Comparison of ENCODE assay signal across 14 mouse cellular contexts in genomic region chr3:153791610-153792363, GRCm38 (mm10). TPM values are rescaled to one million over a fixed set of nuclear protein-coding genes. Genes with fewer than 3 reads are reported as not detected.
DNase-seq lines count a peak whose midpoint lies in the region; ATAC-seq and TF ChIP-seq lines count a peak whose summit lies in the region.
"Had no signal": no experiment of that assay in that cellular context is flagged by ENCODE, and none has a peak within 500 bp of the region (broad histone marks: within the 10 kb centered on the region; RNA-seq: fewer than 3 reads in every experiment).

No protein-coding gene starts in this region.

- H3K4me1 ChIP-seq in hindbrain, embryonic 10.5 days (replicated peaks): 0 out of 2 replicates have a peak, but pooled peaks cover 5% of the 10 kb centered on the region
- no peaks in the 10 kb centered on the region for H3K4me1 ChIP-seq in hindbrain, embryonic 16.5 days (ENCODE audit: control insufficient read depth, insufficient read depth, low read depth, low read length)
- peaks cover 33 to 52% of the 10 kb centered on the region in 2 experiments for H3K4me1 ChIP-seq in MEL (ENCODE audit: control insufficient read depth in 1 of 2, insufficient read depth in 2 of 2, low read length in 2 of 2)
- H3K4me1 ChIP-seq in liver, embryonic 14.5 days (replicated peaks; ENCODE audit: control insufficient read depth in 2 of 2, insufficient read depth in 2 of 2, low read length in 1 of 2): peaks cover 41 to 48% of the 10 kb centered on the region in 2 experiments
- H3K4me1 ChIP-seq: hindbrain, embryonic 13.5 days; neural tube, embryonic 12.5 days had no signal

- peak; percentile 12 for TF ChIP-seq RAD21 in MEL (IDR thresholded peaks at IDR 0.05; ENCODE audit: low read depth, low read length)

- H3K36me3 ChIP-seq in hindbrain, embryonic 10.5 days: no peaks in the 10 kb centered on the region
- H3K36me3 ChIP-seq in hindbrain, embryonic 16.5 days (ENCODE audit: control insufficient read depth, insufficient read depth, low read length): no peaks in the 10 kb centered on the region
- peaks cover 0 to 46% of the 10 kb centered on the region in 2 experiments; a peak in 2 of 4 replicates for H3K36me3 ChIP-seq in MEL (ENCODE audit: control insufficient read depth in 1 of 2, insufficient read depth in 2 of 2, low read length in 2 of 2)
- no peaks in the 10 kb centered on the region for H3K36me3 ChIP-seq in liver, embryonic 14.5 days (replicated peaks; ENCODE audit: control insufficient read depth, insufficient read depth, low read depth)
- H3K36me3 ChIP-seq: hindbrain, embryonic 13.5 days; neural tube, embryonic 12.5 days had no signal

- H3K79me2 ChIP-seq in MEL (ENCODE audit: control insufficient read depth, insufficient read depth, low read length, poor library complexity): peaks cover 5% of the 10 kb centered on the region; the same call in 1 of the 2 replicates

- DNase-seq in hindbrain, embryonic 10.5 days (ENCODE audit: low spot score): no peak
- DNase-seq in MEL (ENCODE audit: low read depth, low spot score): peak; percentile 97
- DNase-seq in c-Kit-positive CD71-positive TER-119-negative erythroid progenitor cells, embryonic 14.5 days (ENCODE audit: low read depth): peak; percentile 92
- peak; percentile 86 to 91 (median 86) for DNase-seq in liver, embryonic 14.5 days (ENCODE audit: low read depth in 3 of 3, low spot score in 3 of 3)
- no peak for DNase-seq in Muller cell, postnatal 12 days (ENCODE audit: inconsistent ontology term)
- DNase-seq in right cerebral cortex, postnatal 4 days: no peak
- DNase-seq: cerebellum, adult 9-10 months; right cerebral cortex, postnatal 25 days; thymus, postnatal 25 days had no signal

- TF ChIP-seq CTCF in MEL (IDR thresholded peaks at IDR 0.05 in 2 of 3, conservative IDR thresholded peaks at IDR 0.05 in 1 of 3; ENCODE audit: control insufficient read depth in 1 of 3, insufficient read depth in 1 of 3, low read depth in 2 of 3, low read length in 3 of 3, poor library complexity in 1 of 3, severe bottlenecking in 1 of 3): no peak
- TF ChIP-seq CTCF in liver, embryonic 14.5 days (IDR thresholded peaks at IDR 0.05; ENCODE audit: low read depth): peak; percentile 40

- ATAC-seq in hindbrain, embryonic 16.5 days: no peak
- ATAC-seq in liver, embryonic 14.5 days (ENCODE audit: insufficient read depth): peak; percentile 98
- ATAC-seq: forebrain, embryonic 14.5 days had no signal

- no peaks in the 10 kb centered on the region for H3K27me3 ChIP-seq in hindbrain, embryonic 10.5 days (ENCODE audit: insufficient read depth, poor library complexity, severe bottlenecking)
- H3K27me3 ChIP-seq in hindbrain, embryonic 16.5 days (replicated peaks; ENCODE audit: control insufficient read depth, insufficient read depth, low read length): no peaks in the 10 kb centered on the region
- H3K27me3 ChIP-seq in MEL (ENCODE audit: control insufficient read depth in 1 of 2, insufficient read depth in 2 of 2, low read length in 2 of 2): no peaks in the 10 kb centered on the region
- no peaks in the 10 kb centered on the region for H3K27me3 ChIP-seq in liver, embryonic 14.5 days (ENCODE audit: control insufficient read depth, insufficient read depth, low read length)
- H3K27me3 ChIP-seq: hindbrain, embryonic 13.5 days; neural tube, embryonic 12.5 days had no signal

- 86% methylated on average over 11 of the region's 11 CpGs for WGBS in hindbrain, embryonic 10.5 days
- 88% methylated on average over 11 of the region's 11 CpGs for WGBS in hindbrain, embryonic 16.5 days
- 7% methylated on average over 11 of the region's 11 CpGs for WGBS in liver, embryonic 14.5 days (ENCODE audit: insufficient replicate concordance)

- TF ChIP-seq POLR2A in MEL (IDR thresholded peaks at IDR 0.05; ENCODE audit: control insufficient read depth in 1 of 2, insufficient read depth in 1 of 2, low read depth in 1 of 2, low read length in 2 of 2, poor library complexity in 1 of 2): peak in 1 of 2 experiments; percentile 76; a peak in 1 of 4 replicates

- no peaks in the 10 kb centered on the region for H3K9me3 ChIP-seq in hindbrain, embryonic 10.5 days
- no peaks in the 10 kb centered on the region for H3K9me3 ChIP-seq in hindbrain, embryonic 16.5 days (ENCODE audit: control insufficient read depth, low read length)
- H3K9me3 ChIP-seq in MEL (replicated peaks; ENCODE audit: insufficient read depth, low read length): no peaks in the 10 kb centered on the region
- H3K9me3 ChIP-seq in liver, embryonic 14.5 days (ENCODE audit: control insufficient read depth, low read length): no peaks in the 10 kb centered on the region
- H3K9me3 ChIP-seq: hindbrain, embryonic 13.5 days; neural tube, embryonic 12.5 days had no signal

- 0 out of 2 replicates have a peak overlapping the region, but pooled peaks have one; percentile 57 for H3K27ac ChIP-seq in hindbrain, embryonic 10.5 days
- no peak overlapping the region for H3K27ac ChIP-seq in hindbrain, embryonic 16.5 days (ENCODE audit: low read depth, low read length)
- peak overlapping the region; percentile 99 for H3K27ac ChIP-seq in MEL (ENCODE audit: control insufficient read depth, low read depth, low read length)
- H3K27ac ChIP-seq in liver, embryonic 14.5 days: peak overlapping the region; percentile 98
- H3K27ac ChIP-seq: hindbrain, embryonic 13.5 days; neural tube, embryonic 12.5 days had no signal

- H3K4me3 ChIP-seq in hindbrain, embryonic 10.5 days: no peak overlapping the region
- no peak overlapping the region for H3K4me3 ChIP-seq in hindbrain, embryonic 16.5 days (ENCODE audit: low read length)
- peak overlapping the region; percentile 48 to 67; a peak in 3 of 4 replicates for H3K4me3 ChIP-seq in MEL (ENCODE audit: control insufficient read depth in 1 of 2, insufficient read depth in 1 of 2, low read depth in 2 of 2, low read length in 2 of 2)
- H3K4me3 ChIP-seq in liver, embryonic 14.5 days (ENCODE audit: insufficient read depth in 1 of 2, low read depth in 2 of 2, low read length in 2 of 2): peak overlapping the region in 1 of 2 experiments; percentile 40; a peak in 2 of 4 replicates
- H3K4me3 ChIP-seq: hindbrain, embryonic 13.5 days; neural tube, embryonic 12.5 days had no signal

- peak; percentile 98 for TF ChIP-seq EP300 in MEL (IDR thresholded peaks at IDR 0.05; ENCODE audit: low read depth in 1 of 2, low read length in 2 of 2)
- TF ChIP-seq EP300 in liver, embryonic 14.5 days (IDR thresholded peaks at IDR 0.05; ENCODE audit: low read depth): peak; percentile 92

- H3K4me2 ChIP-seq in hindbrain, embryonic 16.5 days (ENCODE audit: low read length): no peak overlapping the region
- H3K4me2 ChIP-seq in liver, embryonic 14.5 days (ENCODE audit: low read depth): peak overlapping the region; percentile 76
- H3K4me2 ChIP-seq: hindbrain, embryonic 13.5 days; neural tube, embryonic 12.5 days had no signal

- H3K9ac ChIP-seq in hindbrain, embryonic 16.5 days (ENCODE audit: low read depth, low read length): no peak overlapping the region
- H3K9ac ChIP-seq in MEL (ENCODE audit: control insufficient read depth, low read depth, low read length, poor library complexity, severe bottlenecking): peak overlapping the region; percentile 91
- H3K9ac ChIP-seq in liver, embryonic 14.5 days (replicated peaks): peak overlapping the region; percentile 77
- H3K9ac ChIP-seq: hindbrain, embryonic 13.5 days; neural tube, embryonic 12.5 days had no signal

TF ChIP-seq in MEL, 35 proteins besides CTCF, POLR2A, EP300 and RAD21 (continues in another document):
- TF ChIP-seq UBTF (IDR thresholded peaks at IDR 0.05; ENCODE audit: borderline replicate concordance, insufficient read depth, low read depth, low read length) (no peak), USF1 (IDR thresholded peaks at IDR 0.05; ENCODE audit: low read depth, low read length) (peak; percentile 60), MAX (IDR thresholded peaks at IDR 0.05; ENCODE audit: low read length) (peak; percentile 82), BHLHE40 (IDR thresholded peaks at IDR 0.05; ENCODE audit: borderline replicate concordance, low read depth, low read length) (peak; percentile 93), MYC (IDR thresholded peaks at IDR 0.05; ENCODE audit: low read depth, low read length) (peak; percentile 70), RCOR1 (IDR thresholded peaks at IDR 0.05; ENCODE audit: low read depth, low read length) (peak; percentile 89), NRF1 (IDR thresholded peaks at IDR 0.05; ENCODE audit: insufficient read depth, low read depth, low read length, poor library complexity, severe bottlenecking) (no peak), TAL1 (IDR thresholded peaks at IDR 0.05; ENCODE audit: low read length) (peak; percentile 95), KAT2A (conservative IDR thresholded peaks at IDR 0.05; ENCODE audit: low read depth, low read length) (peak; percentile 57), SMC3 (IDR thresholded peaks at IDR 0.05; ENCODE audit: low read depth, low read length) (peak; percentile 33), MXI1 (IDR thresholded peaks at IDR 0.05; ENCODE audit: low read depth, low read length) (peak; percentile 43), SIN3A (IDR thresholded peaks at IDR 0.05; ENCODE audit: low read length) (peak; percentile 98), MYB (IDR thresholded peaks at IDR 0.05; ENCODE audit: low read depth, low read length) (peak; percentile 97), HCFC1 (IDR thresholded peaks at IDR 0.05; ENCODE audit: low read depth, low read length) (peak; percentile 64), NELFE (IDR thresholded peaks at IDR 0.05; ENCODE audit: low read depth, low read length) (peak; percentile 70), TBP (IDR thresholded peaks at IDR 0.05; ENCODE audit: low read depth, low read length) (peak; percentile 90), TCF12 (IDR thresholded peaks at IDR 0.05; ENCODE audit: low read depth, low read length) (peak; percentile 99), ZC3H11A (IDR thresholded peaks at IDR 0.05; ENCODE audit: low read depth, low read length) (peak; percentile 22; the same call in 1 of the 2 replicates), CHD2 (IDR thresholded peaks at IDR 0.05; ENCODE audit: low read length) (peak; percentile 63; the same call in 1 of the 2 replicates), MEF2A (IDR thresholded peaks at IDR 0.05; ENCODE audit: extremely low read depth, insufficient replicate concordance, low read depth, low read length, poor library complexity, severe bottlenecking) (peak; percentile 80), MAZ (IDR thresholded peaks at IDR 0.05; ENCODE audit: low read depth, low read length) (peak; percentile 97)

RNA-seq across cellular contexts. Expression of gene Asb17, which starts 52.2 kb away (rescaled TPM):
- polyA plus RNA-seq in hindbrain, embryonic 10.5 days (2016; fragmentation: Nextera tagmentation; extraction: Ambion mirVana): 0.39 and 0.65 TPM in 2 replicates
- 0.10 and 0.18 TPM in 2 replicates for polyA plus RNA-seq in hindbrain, embryonic 16.5 days (2015; fragmentation: Nextera tagmentation; extraction: Ambion mirVana)
- 9.0 and 9.7 TPM in 2 replicates for total RNA-seq in MEL (2012; rRNA removed)
- polyA plus RNA-seq in MEL (2012; ENCODE audit: insufficient read depth in 1 of 2, insufficient read length in 2 of 2, low read depth in 1 of 2, low replicate concordance in 2 of 2, missing spikeins in 1 of 2): 1 to 10 TPM in 1 of 2 experiments, not detected in 1; 5.7 TPM
- 0.88 and 1.4 TPM in 2 replicates for polyA plus RNA-seq in liver, embryonic 14.5 days (2012; rRNA removed)
- polyA plus RNA-seq in liver, embryonic 14.5 days (2014; fragmentation: Nextera tagmentation; extraction: Ambion mirVana): 3.9 and 5.8 TPM in 2 replicates
- total RNA-seq: layer of hippocampus, postnatal 10 days had no signal
- polyA plus RNA-seq: forebrain, embryonic 14.5 days had no signal

Comparison
In these comparisons a context has a peak if more than half of its experiments do, and no peak if none do; other contexts are left out.
1. DNase-seq: peak in MEL (single experiment), c-Kit-positive CD71-positive TER-119-negative erythroid progenitor cells, embryonic 14.5 days (single experiment) and liver, embryonic 14.5 days (3 of 3); none in hindbrain, embryonic 10.5 days (single experiment), Muller cell, postnatal 12 days (single experiment) and right cerebral cortex, postnatal 4 days (single experiment).
2. H3K4me3 ChIP-seq: peak in MEL (2 of 2); none in hindbrain, embryonic 10.5 days (single experiment) and hindbrain, embryonic 16.5 days (single experiment).